Mouse (Mus musculus): ENCODE data around the gene Bdh1. TPM values are rescaled to one million over a fixed set of nuclear protein-coding genes. Genes with fewer than 3 reads are reported as not detected.
"Not testable (repeated sequence)": the region's sequence is repeated elsewhere in the genome, so short reads cannot be mapped to it uniquely, and the experiment has no call there.

Bdh1 gene
- polyA plus RNA-seq, 1 experiment from 2014 or later: 6.2 TPM

GRCm38 (mm10) chr16:31454013-31454412 lies 31.9 kb downstream of the Bdh1 start:
- 81% methylated on average over 4 of the region's 4 CpGs for WGBS
- Histone ChIP-seq H3K4me2 (no peak overlapping the region), H3K9ac (no peak overlapping the region), H3K4me3 (no peak overlapping the region), H3K27ac (no peak overlapping the region), H3K9me3 (no peaks in the 10 kb centered on the region), H3K27me3 (no peaks in the 10 kb centered on the region), H3K4me1 (peaks cover 6% of the 10 kb centered on the region; the same call in 1 of the 2 replicates), H3K36me3 (no peaks in the 10 kb centered on the region)
- no peak for ATAC-seq (ENCODE audit: borderline replicate concordance, extremely low read depth, low FRiP score, low TSS enrichment)

GRCm38 (mm10) chr16:31455276-31456045 lies 33.4 kb downstream of the Bdh1 start:
- H3K27ac ChIP-seq: no peak overlapping the region
- no peaks in the 10 kb centered on the region for H3K36me3 ChIP-seq
- no peak overlapping the region for H3K4me3 ChIP-seq
- no peak overlapping the region for H3K4me2 ChIP-seq
- ATAC-seq (ENCODE audit: borderline replicate concordance, extremely low read depth, low FRiP score, low TSS enrichment): no peak
- 51% methylated on average over 21 of the region's 21 CpGs for WGBS
- no peaks in the 10 kb centered on the region for H3K9me3 ChIP-seq
- H3K9ac ChIP-seq: no peak overlapping the region
- peaks cover 14% of the 10 kb centered on the region; the same call in 1 of the 2 replicates for H3K4me1 ChIP-seq
- H3K27me3 ChIP-seq: no peaks in the 10 kb centered on the region

- Histone ChIP-seq H3K4me3 (peak overlapping the region; percentile 42), H3K36me3 (no peaks in the 10 kb centered on the region), H3K27ac (peak overlapping the region; percentile 25; the same call in 1 of the 2 replicates), H3K9me3 (no peaks in the 10 kb centered on the region), H3K9ac (peak overlapping the region; percentile 52), H3K27me3 (no peaks in the 10 kb centered on the region), H3K4me1 (peaks cover 31% of the 10 kb centered on the region; the same call in 1 of the 2 replicates), H3K4me2 (peak overlapping the region; percentile 69)
- ATAC-seq (ENCODE audit: borderline replicate concordance, extremely low read depth, low FRiP score, low TSS enrichment): no peak
- 2% methylated on average over 17 of the region's 17 CpGs for WGBS
These were observed 36.3 kb downstream of the Bdh1 start for GRCm38 (mm10) chr16:31458229-31458918.

GRCm38 (mm10) chr16:31459968-31460461 lies 37.9 kb downstream of the Bdh1 start:
- Histone ChIP-seq H3K4me1 (peaks cover 31% of the 10 kb centered on the region; the same call in 1 of the 2 replicates), H3K27me3 (no peaks in the 10 kb centered on the region), H3K9ac (no peak overlapping the region), H3K9me3 (no peaks in the 10 kb centered on the region), H3K4me3 (no peak overlapping the region), H3K27ac (peak overlapping the region; percentile 69), H3K36me3 (no peaks in the 10 kb centered on the region), H3K4me2 (no peak overlapping the region)
- ATAC-seq (ENCODE audit: borderline replicate concordance, extremely low read depth, low FRiP score, low TSS enrichment): peak; percentile 79
- WGBS: 19% methylated on average over 8 of the region's 10 CpGs

GRCm38 (mm10) chr16:31460506-31460905 lies 38.4 kb downstream of the Bdh1 start:
- peak; percentile 1; the same call in 1 of the 2 replicates for ATAC-seq (ENCODE audit: borderline replicate concordance, extremely low read depth, low FRiP score, low TSS enrichment)
- 43% methylated on average over 13 of the region's 13 CpGs for WGBS
- H3K4me1 ChIP-seq: peaks cover 31% of the 10 kb centered on the region; the same call in 1 of the 2 replicates
- H3K4me3 ChIP-seq: no peak overlapping the region
- H3K27me3 ChIP-seq: no peaks in the 10 kb centered on the region
- H3K27ac ChIP-seq: peak overlapping the region; percentile 69
- H3K4me2 ChIP-seq: no peak overlapping the region
- no peaks in the 10 kb centered on the region for H3K36me3 ChIP-seq
- no peaks in the 10 kb centered on the region for H3K9me3 ChIP-seq
- H3K9ac ChIP-seq: no peak overlapping the region

GRCm38 (mm10) chr16:31461046-31461445 lies 39.0 kb downstream of the Bdh1 start:
- WGBS: 48% methylated on average over 5 of the region's 5 CpGs
- Histone ChIP-seq H3K36me3 (no peaks in the 10 kb centered on the region), H3K9me3 (no peaks in the 10 kb centered on the region), H3K4me1 (peaks cover 31% of the 10 kb centered on the region; the same call in 1 of the 2 replicates), H3K27me3 (no peaks in the 10 kb centered on the region), H3K9ac (no peak overlapping the region), H3K4me2 (no peak overlapping the region), H3K27ac (peak overlapping the region; percentile 69), H3K4me3 (no peak overlapping the region)
- ATAC-seq (ENCODE audit: borderline replicate concordance, extremely low read depth, low FRiP score, low TSS enrichment): no peak

- H3K9ac ChIP-seq: no peak overlapping the region
- no peak overlapping the region for H3K4me3 ChIP-seq
- ATAC-seq (ENCODE audit: borderline replicate concordance, extremely low read depth, low FRiP score, low TSS enrichment): no peak
- peaks cover 31% of the 10 kb centered on the region; the same call in 1 of the 2 replicates for H3K4me1 ChIP-seq
- H3K9me3 ChIP-seq: no peaks in the 10 kb centered on the region
- 26% methylated on average over 12 of the region's 12 CpGs for WGBS
- no peak overlapping the region for H3K27ac ChIP-seq
- H3K27me3 ChIP-seq: no peaks in the 10 kb centered on the region
- no peaks in the 10 kb centered on the region for H3K36me3 ChIP-seq
- no peak overlapping the region for H3K4me2 ChIP-seq
These were observed 40.1 kb downstream of the Bdh1 start for GRCm38 (mm10) chr16:31462113-31462687.

- no peak overlapping the region for H3K4me2 ChIP-seq
- H3K27me3 ChIP-seq: no peaks in the 10 kb centered on the region
- H3K4me3 ChIP-seq: no peak overlapping the region
- H3K27ac ChIP-seq: no peak overlapping the region
- no peaks in the 10 kb centered on the region for H3K36me3 ChIP-seq
- H3K9me3 ChIP-seq: no peaks in the 10 kb centered on the region
- peaks cover 18% of the 10 kb centered on the region; the same call in 1 of the 2 replicates for H3K4me1 ChIP-seq
- no peak for ATAC-seq (ENCODE audit: borderline replicate concordance, extremely low read depth, low FRiP score, low TSS enrichment)
- 80% methylated on average over 5 of the region's 5 CpGs for WGBS
- no peak overlapping the region for H3K9ac ChIP-seq
These were observed 42.9 kb downstream of the Bdh1 start for GRCm38 (mm10) chr16:31464953-31465352.

- ATAC-seq (ENCODE audit: borderline replicate concordance, extremely low read depth, low FRiP score, low TSS enrichment): no peak
- Histone ChIP-seq H3K36me3 (no peaks in the 10 kb centered on the region), H3K4me3 (no peak overlapping the region), H3K4me2 (no peak overlapping the region), H3K27me3 (no peaks in the 10 kb centered on the region), H3K27ac (no peak overlapping the region), H3K9ac (no peak overlapping the region), H3K4me1 (peaks cover 15% of the 10 kb centered on the region; the same call in 1 of the 2 replicates), H3K9me3 (no peaks in the 10 kb centered on the region)
- 42% methylated on average over 4 of the region's 4 CpGs for WGBS
These were observed 43.5 kb downstream of the Bdh1 start for GRCm38 (mm10) chr16:31465630-31466029.

- 76% methylated on average over 5 of the region's 5 CpGs for WGBS
- no peak overlapping the region for H3K9ac ChIP-seq
- H3K27ac ChIP-seq: no peak overlapping the region
- no peak overlapping the region for H3K4me3 ChIP-seq
- no peaks in the 10 kb centered on the region for H3K9me3 ChIP-seq
- no peak for ATAC-seq (ENCODE audit: borderline replicate concordance, extremely low read depth, low FRiP score, low TSS enrichment)
- H3K4me1 ChIP-seq: peaks cover 11% of the 10 kb centered on the region; the same call in 1 of the 2 replicates
- H3K36me3 ChIP-seq: no peaks in the 10 kb centered on the region
- no peak overlapping the region for H3K4me2 ChIP-seq
- H3K27me3 ChIP-seq: no peaks in the 10 kb centered on the region
These were observed 44.0 kb downstream of the Bdh1 start for GRCm38 (mm10) chr16:31466106-31466505.

- not testable (repeated sequence) for H3K27ac ChIP-seq; H3K36me3 ChIP-seq; ATAC-seq (ENCODE audit: borderline replicate concordance, extremely low read depth, low FRiP score, low TSS enrichment); H3K4me2 ChIP-seq; H3K9me3 ChIP-seq; H3K4me1 ChIP-seq; H3K4me3 ChIP-seq; H3K9ac ChIP-seq; H3K27me3 ChIP-seq
- WGBS: 73% methylated on average over 4 of the region's 4 CpGs
These were observed 48.7 kb downstream of the Bdh1 start for GRCm38 (mm10) chr16:31470819-31471218.
